Mouse (Mus musculus): ENCODE results near the gene Ppp2r3a. TPM values are rescaled to one million over a fixed set of nuclear protein-coding genes. Genes with fewer than 3 reads are reported as not detected.

Gene Ppp2r3a
- total and polyA plus RNA-seq, 2 experiments, result 2.3 to 14.3 TPM

DNA sequence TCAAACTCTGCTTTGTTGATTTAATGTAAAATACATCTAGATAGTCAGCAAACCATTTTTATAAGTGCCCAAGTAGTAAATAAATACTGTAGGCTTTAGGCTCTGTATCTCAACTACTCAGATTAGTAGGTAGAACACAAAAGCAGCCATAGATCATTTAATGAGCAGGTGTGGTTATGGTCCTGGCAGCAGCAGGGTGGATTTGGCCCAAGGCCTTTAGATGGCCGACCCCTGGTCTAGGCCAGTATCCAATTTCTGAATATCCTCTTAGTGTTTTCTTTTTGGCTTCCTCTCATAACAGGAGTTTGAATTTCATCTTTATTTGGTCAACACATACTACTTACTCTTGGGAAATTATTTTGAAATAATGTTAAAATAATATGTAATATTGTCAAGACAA lies 46.4 kb downstream of the Ppp2r3a start:
- DNase-seq (ENCODE audit: extremely low read depth, low read depth, low spot score), result no peak

GRCm38 (mm10) chr9:101204059-101204458 lies 47.5 kb downstream of the Ppp2r3a start:
- WGBS, result 91% methylated on average over 3 of the region's 3 CpGs
- H3K36me3 ChIP-seq (ENCODE audit: control insufficient read depth, insufficient read depth, low read length), result no peaks in the 10 kb centered on the region
- TF ChIP-seq POLR2A (IDR thresholded peaks at IDR 0.05; ENCODE audit: extremely low read depth, insufficient read depth, low read length) (no peak), CTCF (IDR thresholded peaks at IDR 0.05; ENCODE audit: low read depth, low read length) (peak; percentile 43)

More for the DNA sequence above, 46.4 kb downstream of the Ppp2r3a start:
- Histone ChIP-seq H3K4me3 (ENCODE audit: insufficient read depth, low read depth, low read length) (no peak overlapping the region), H3K9ac (ENCODE audit: low read depth, low read length) (no peak overlapping the region), H3K4me1 (ENCODE audit: control insufficient read depth, insufficient read depth, low read length) (peaks cover 12% of the 10 kb centered on the region; the same call in 1 of the 2 replicates), H3K79me2 (ENCODE audit: control insufficient read depth, insufficient read depth, low read length) (peaks cover 6% of the 10 kb centered on the region; the same call in 1 of the 2 replicates), H3K36me3 (ENCODE audit: control insufficient read depth, insufficient read depth, low read length) (no peaks in the 10 kb centered on the region), H3K27me3 (ENCODE audit: control insufficient read depth, insufficient read depth, low read length) (no peaks in the 10 kb centered on the region), H3K27ac (replicated peaks; ENCODE audit: insufficient read depth, low read depth, low read length) (no peak overlapping the region)
- 18% methylated on average over 1 of the region's 1 CpGs for WGBS
- TF ChIP-seq CTCF (IDR thresholded peaks at IDR 0.05; ENCODE audit: low read depth, low read length) (no peak), POLR2A (IDR thresholded peaks at IDR 0.05; ENCODE audit: extremely low read depth, insufficient read depth, low read length) (no peak)

GRCm38 (mm10) chr9:101200627-101201026 lies 51.0 kb downstream of the Ppp2r3a start:
- Histone ChIP-seq H3K4me3 (ENCODE audit: insufficient read depth, low read depth, low read length) (no peak overlapping the region), H3K9ac (ENCODE audit: low read depth, low read length) (no peak overlapping the region), H3K36me3 (ENCODE audit: control insufficient read depth, insufficient read depth, low read length) (no peaks in the 10 kb centered on the region), H3K4me1 (ENCODE audit: control insufficient read depth, insufficient read depth, low read length) (no peaks in the 10 kb centered on the region), H3K27ac (replicated peaks; ENCODE audit: insufficient read depth, low read depth, low read length) (no peak overlapping the region), H3K27me3 (ENCODE audit: control insufficient read depth, insufficient read depth, low read length) (no peaks in the 10 kb centered on the region), H3K79me2 (ENCODE audit: control insufficient read depth, insufficient read depth, low read length) (peaks cover 6% of the 10 kb centered on the region; the same call in 1 of the 2 replicates)
- TF ChIP-seq CTCF (IDR thresholded peaks at IDR 0.05; ENCODE audit: low read depth, low read length), result no peak
- no peak for TF ChIP-seq POLR2A (IDR thresholded peaks at IDR 0.05; ENCODE audit: extremely low read depth, insufficient read depth, low read length)
- DNase-seq (ENCODE audit: extremely low read depth, low read depth, low spot score), result no peak
- 85% methylated on average over 5 of the region's 5 CpGs for WGBS

More at GRCm38 (mm10) chr9:101204059-101204458, 47.5 kb downstream of the Ppp2r3a start:
- H3K79me2 ChIP-seq (ENCODE audit: control insufficient read depth, insufficient read depth, low read length), result peaks cover 6% of the 10 kb centered on the region; the same call in 1 of the 2 replicates
- H3K4me3 ChIP-seq (ENCODE audit: insufficient read depth, low read depth, low read length), result no peak overlapping the region
- no peak overlapping the region for H3K27ac ChIP-seq (replicated peaks; ENCODE audit: insufficient read depth, low read depth, low read length)
- peaks cover 9% of the 10 kb centered on the region; the same call in 1 of the 2 replicates for H3K4me1 ChIP-seq (ENCODE audit: control insufficient read depth, insufficient read depth, low read length)
- no peak for DNase-seq (ENCODE audit: extremely low read depth, low read depth, low spot score)
- no peaks in the 10 kb centered on the region for H3K27me3 ChIP-seq (ENCODE audit: control insufficient read depth, insufficient read depth, low read length)
- H3K9ac ChIP-seq (ENCODE audit: low read depth, low read length), result no peak overlapping the region

DNA sequence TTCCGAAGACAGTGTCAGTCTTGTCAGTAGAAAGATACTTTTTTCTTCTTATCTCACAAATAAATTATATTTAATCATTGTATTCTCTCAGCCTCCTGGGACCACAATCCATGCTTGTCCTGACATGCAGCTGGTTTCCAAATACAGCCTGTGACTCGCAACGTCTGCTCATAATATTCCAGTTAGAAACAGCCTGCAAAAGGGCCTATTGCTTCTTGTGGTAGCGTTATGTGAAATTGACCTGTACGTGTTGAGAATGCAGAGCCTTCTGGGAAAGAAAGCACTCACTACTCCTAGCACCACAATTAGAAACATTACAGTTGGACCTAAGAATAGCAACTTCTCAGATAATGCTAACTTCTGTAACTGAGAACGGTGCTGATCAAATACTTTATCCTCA lies 52.8 kb downstream of the Ppp2r3a start:
- Histone ChIP-seq H3K36me3 (ENCODE audit: control insufficient read depth, insufficient read depth, low read length) (peaks cover 3% of the 10 kb centered on the region; the same call in 1 of the 2 replicates), H3K27ac (replicated peaks; ENCODE audit: insufficient read depth, low read depth, low read length) (no peak overlapping the region), H3K9ac (ENCODE audit: low read depth, low read length) (no peak overlapping the region), H3K4me1 (ENCODE audit: control insufficient read depth, insufficient read depth, low read length) (no peaks in the 10 kb centered on the region), H3K79me2 (ENCODE audit: control insufficient read depth, insufficient read depth, low read length) (peaks cover 4% of the 10 kb centered on the region; the same call in 1 of the 2 replicates), H3K27me3 (ENCODE audit: control insufficient read depth, insufficient read depth, low read length) (no peaks in the 10 kb centered on the region), H3K4me3 (ENCODE audit: insufficient read depth, low read depth, low read length) (no peak overlapping the region)
- TF ChIP-seq CTCF (IDR thresholded peaks at IDR 0.05; ENCODE audit: low read depth, low read length) (no peak), POLR2A (IDR thresholded peaks at IDR 0.05; ENCODE audit: extremely low read depth, insufficient read depth, low read length) (no peak)
- no peak for DNase-seq (ENCODE audit: extremely low read depth, low read depth, low spot score)
- WGBS, result 86% methylated on average over 6 of the region's 6 CpGs

DNA sequence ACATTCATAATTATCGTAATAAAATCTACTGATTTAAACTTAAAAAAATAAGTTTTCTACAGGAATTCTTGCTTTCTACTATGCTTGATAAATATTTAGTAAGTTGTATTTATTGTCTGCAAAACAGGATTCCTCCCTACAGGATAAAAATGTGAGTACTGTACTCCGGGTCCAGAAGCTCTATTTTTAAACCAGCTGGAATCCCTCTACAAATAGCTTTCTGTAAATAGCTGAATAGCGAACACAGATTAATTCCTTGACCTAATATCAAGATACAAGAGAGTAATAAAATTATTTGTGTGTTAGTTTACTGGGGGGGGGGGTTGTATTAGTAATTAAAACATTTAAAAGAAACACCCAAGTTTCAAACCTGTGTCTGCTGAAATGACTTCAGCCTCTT lies 53.3 kb downstream of the Ppp2r3a start:
- no peaks in the 10 kb centered on the region for H3K27me3 ChIP-seq (ENCODE audit: control insufficient read depth, insufficient read depth, low read length)
- H3K9ac ChIP-seq (ENCODE audit: low read depth, low read length), result no peak overlapping the region
- no peaks in the 10 kb centered on the region; the same call in 1 of the 2 replicates for H3K79me2 ChIP-seq (ENCODE audit: control insufficient read depth, insufficient read depth, low read length)
- H3K4me1 ChIP-seq (ENCODE audit: control insufficient read depth, insufficient read depth, low read length), result no peaks in the 10 kb centered on the region
- no peak for DNase-seq (ENCODE audit: extremely low read depth, low read depth, low spot score)
- peaks cover 3% of the 10 kb centered on the region; the same call in 1 of the 2 replicates for H3K36me3 ChIP-seq (ENCODE audit: control insufficient read depth, insufficient read depth, low read length)
- no peak overlapping the region for H3K4me3 ChIP-seq (ENCODE audit: insufficient read depth, low read depth, low read length)
- no peak for TF ChIP-seq POLR2A (IDR thresholded peaks at IDR 0.05; ENCODE audit: extremely low read depth, insufficient read depth, low read length)
- TF ChIP-seq CTCF (IDR thresholded peaks at IDR 0.05; ENCODE audit: low read depth, low read length), result no peak
- 88% methylated on average over 3 of the region's 3 CpGs for WGBS
- no peak overlapping the region for H3K27ac ChIP-seq (replicated peaks; ENCODE audit: insufficient read depth, low read depth, low read length)

DNA sequence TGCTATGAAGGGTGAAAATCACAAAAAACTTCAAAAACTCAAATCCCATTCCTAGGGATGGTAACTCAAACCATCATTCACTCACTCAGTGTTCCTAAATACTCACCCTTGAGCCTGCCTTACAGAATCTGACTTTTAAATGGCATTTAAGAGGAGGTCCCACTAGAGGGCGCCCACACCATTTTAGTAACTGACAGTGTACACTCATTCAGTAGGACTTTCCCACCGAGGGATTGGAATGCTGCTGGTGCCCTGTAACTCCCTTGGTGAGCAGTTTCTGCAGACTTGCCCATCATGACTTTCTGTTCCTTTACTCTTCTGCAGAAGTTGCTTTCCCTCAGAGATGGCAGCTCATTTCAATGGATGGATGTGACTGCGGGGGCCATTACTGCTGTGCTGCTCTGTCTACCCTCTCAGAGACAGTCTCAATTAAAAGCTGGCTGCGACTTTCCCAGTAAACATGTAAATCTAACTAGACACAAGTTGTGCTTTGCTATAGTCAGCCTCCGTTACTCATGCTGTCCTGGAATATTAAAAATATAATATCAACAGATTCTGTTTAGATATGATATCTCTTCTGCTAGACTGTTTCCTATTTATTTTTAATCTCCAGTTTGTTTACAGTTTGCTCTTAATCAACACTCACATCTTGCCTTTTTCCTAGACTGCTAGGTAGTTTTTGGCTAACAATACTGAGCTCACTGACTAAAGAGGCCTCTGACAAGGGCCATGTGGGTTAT lies 69.5 kb downstream of the Ppp2r3a start:
- Histone ChIP-seq H3K4me3 (ENCODE audit: insufficient read depth, low read depth, low read length) (no peak overlapping the region), H3K79me2 (ENCODE audit: control insufficient read depth, insufficient read depth, low read length) (no peaks in the 10 kb centered on the region), H3K36me3 (ENCODE audit: control insufficient read depth, insufficient read depth, low read length) (peaks cover 20% of the 10 kb centered on the region), H3K9ac (ENCODE audit: low read depth, low read length) (no peak overlapping the region), H3K27ac (replicated peaks; ENCODE audit: insufficient read depth, low read depth, low read length) (no peak overlapping the region), H3K4me1 (ENCODE audit: control insufficient read depth, insufficient read depth, low read length) (peaks cover 2% of the 10 kb centered on the region), H3K27me3 (ENCODE audit: control insufficient read depth, insufficient read depth, low read length) (no peaks in the 10 kb centered on the region)
- peak; percentile 21; the same call in 1 of the 2 replicates for TF ChIP-seq CTCF (IDR thresholded peaks at IDR 0.05; ENCODE audit: low read depth, low read length)
- TF ChIP-seq POLR2A (IDR thresholded peaks at IDR 0.05; ENCODE audit: extremely low read depth, insufficient read depth, low read length), result no peak
- 36% methylated on average over 5 of the region's 5 CpGs for WGBS
- DNase-seq (ENCODE audit: extremely low read depth, low read depth, low spot score), result peak; percentile 72

Measured in liver, adult 2 months (tissue).